Mouse (Mus musculus) heart, adult 2 months (tissue): ENCODE measurements at regions not wholly inside any gene's neighbourhood (a gene's known extent, or its start where the extent isn't known, plus 50 kb on each side); places are given as distances from the start of the nearest gene placed in this dataset.

Experiments used
- DNase-seq, 2 experiments: peaks; one replicate each; pipeline ENCODE4 v3.0.0; 2021
- H3K27ac ChIP-seq: fragments of 200-600 bp; 2 replicates; pipeline ENCODE4 v1.8.1; 2022
- H3K27me3 ChIP-seq: fragments of 200-500 bp; 2 replicates; pipeline ENCODE4 v1.6.1; 2012; ENCODE audit warnings: mild to moderate bottlenecking, low read length, inconsistent platforms, mixed read lengths; ENCODE audit not compliant: control insufficient read depth, insufficient read depth
- H3K36me3 ChIP-seq: fragments of 200-500 bp; 2 replicates; pipeline ENCODE4 v1.6.1; 2012; ENCODE audit warnings: low read length, inconsistent platforms; ENCODE audit not compliant: control insufficient read depth, insufficient read depth
- H3K4me1 ChIP-seq: fragments of 200-500 bp; 2 replicates; pipeline ENCODE4 v1.6.1; 2011; ENCODE audit warnings: low read length; ENCODE audit not compliant: control insufficient read depth, insufficient read depth
- H3K4me3 ChIP-seq: fragments of 200-600 bp; 2 replicates; pipeline ENCODE4 v1.8.1; 2022
- H3K79me2 ChIP-seq: fragments of 200-500 bp; replicated peaks from 2 replicates; pipeline ENCODE4 v1.6.1; 2012; ENCODE audit warnings: mild to moderate bottlenecking, inconsistent platforms, low read length, moderate library complexity, mixed read lengths; ENCODE audit not compliant: control insufficient read depth, insufficient read depth
- H3K9ac ChIP-seq: fragments of 200-500 bp; 2 replicates; pipeline ENCODE4 v1.6.1; 2012; ENCODE audit warnings: low read depth, mild to moderate bottlenecking, control low read depth, inconsistent platforms, low read length, mixed read lengths
- CTCF ChIP-seq: fragments of 200-600 bp; IDR thresholded peaks from 2 replicates; pipeline ENCODE4 v1.8.1; 2022; ENCODE audit warnings: antibody characterized with exemption, mild to moderate bottlenecking, moderate library complexity
- EP300 ChIP-seq: fragments of 200-500 bp; IDR thresholded peaks from 2 replicates; pipeline ENCODE4 v1.6.1; 2011; ENCODE audit warnings: low read depth, low read length, control low read depth; ENCODE audit not compliant: insufficient read depth
- POLR2A ChIP-seq: fragments of 200-500 bp; IDR thresholded peaks from 2 replicates; pipeline ENCODE4 v1.6.1; 2011; ENCODE audit warnings: mild to moderate bottlenecking, low read depth, low read length, control low read depth; ENCODE audit not compliant: insufficient read depth
- WGBS: fragments of 180-500 bp; shearing (Covaris S2); methylation state at CpG from one replicate; pipeline ENCODE4 v1.1.7; 2018; 5-methylcytosine and 5-hydroxymethylcytosine counted together
- intact Hi-C: fragments of 180-260 bp; cut with DNase I; formaldehyde crosslinking; loops from one replicate; pipeline ENCODE4 v1.15.1; 2025

- intact Hi-C loops: no loop called here
- H3K27me3 ChIP-seq: no peaks in the 10 kb centered on the region
- H3K36me3 ChIP-seq: no peaks in the 10 kb centered on the region
- no peak overlapping the region for H3K4me3 ChIP-seq
- DNase-seq: no peak
- no peaks in the 10 kb centered on the region for H3K79me2 ChIP-seq
- no peak overlapping the region for H3K9ac ChIP-seq
- H3K27ac ChIP-seq: no peak overlapping the region
- WGBS: 79% methylated on average over 1 of the region's 1 CpGs
- H3K4me1 ChIP-seq: no peaks in the 10 kb centered on the region
- TF ChIP-seq CTCF: no peak
- TF ChIP-seq POLR2A: no peak
- no peak for TF ChIP-seq EP300
Observed at GRCm38 (mm10) chr1:75901146-75901545, 355.1 kb downstream of the Slc4a3 start.

DNA sequence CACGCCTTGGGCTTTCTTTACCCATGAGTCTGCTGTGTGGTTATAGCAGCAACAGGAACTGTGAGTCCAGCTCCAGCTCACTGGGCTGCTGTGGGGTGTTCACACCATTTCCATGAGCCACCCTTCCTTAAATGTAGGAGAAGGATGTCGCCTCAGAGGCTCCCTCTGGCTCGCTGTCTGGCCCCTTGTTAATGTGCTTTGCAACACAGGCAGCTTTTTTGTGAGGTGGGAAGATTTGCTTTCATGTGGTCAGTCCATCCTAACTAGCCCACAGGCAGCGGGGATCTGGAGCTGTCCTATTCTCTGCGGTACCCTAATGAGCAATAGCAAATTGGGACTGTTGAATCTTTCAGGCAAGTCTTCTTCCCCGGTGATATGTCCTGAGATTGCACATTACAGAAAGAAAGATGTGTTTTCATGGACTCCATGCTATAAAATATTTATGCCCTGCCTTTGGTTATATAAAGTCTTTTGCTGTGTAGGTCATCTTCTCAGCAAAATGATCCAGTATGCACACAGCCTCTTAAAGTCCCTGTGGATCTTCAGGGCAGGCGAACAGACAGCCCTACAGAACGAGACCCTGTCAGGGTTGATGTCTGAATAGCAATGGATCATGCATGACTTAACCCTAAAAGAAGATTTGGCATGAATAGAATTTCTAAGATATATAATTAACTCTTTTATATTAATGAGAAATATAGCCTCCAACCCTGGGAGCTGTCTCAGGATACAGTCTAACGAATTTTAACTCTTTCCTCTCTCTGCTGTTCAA lies 359.8 kb downstream of the Slc4a3 start:
- Histone ChIP-seq H3K4me3 (no peak overlapping the region), H3K9ac (no peak overlapping the region), H3K27ac (no peak overlapping the region), H3K79me2 (no peaks in the 10 kb centered on the region), H3K36me3 (no peaks in the 10 kb centered on the region), H3K27me3 (no peaks in the 10 kb centered on the region), H3K4me1 (no peaks in the 10 kb centered on the region)
- DNase-seq: no peak
- intact Hi-C loops: no loop called here
- WGBS: 77% methylated on average over 9 of the region's 9 CpGs
- TF ChIP-seq CTCF (no peak), POLR2A (no peak), EP300 (no peak)

GRCm38 (mm10) chr1:75915311-75915710 lies 369.2 kb downstream of the Slc4a3 start:
- no peak overlapping the region for H3K9ac ChIP-seq
- no peak overlapping the region for H3K4me3 ChIP-seq
- no peaks in the 10 kb centered on the region for H3K36me3 ChIP-seq
- no peak overlapping the region for H3K27ac ChIP-seq
- 67% methylated on average over 2 of the region's 2 CpGs for WGBS
- H3K27me3 ChIP-seq: 0 out of 2 replicates have a peak, but pooled peaks cover 2% of the 10 kb centered on the region
- no peaks in the 10 kb centered on the region for H3K79me2 ChIP-seq
- no peak for TF ChIP-seq POLR2A
- no peak for TF ChIP-seq CTCF
- no peak for TF ChIP-seq EP300
- intact Hi-C loops: no loop called here
- no peak for DNase-seq
- H3K4me1 ChIP-seq: no peaks in the 10 kb centered on the region

GRCm38 (mm10) chr1:75916181-75916580 lies 370.1 kb downstream of the Slc4a3 start:
- Histone ChIP-seq H3K4me1 (no peaks in the 10 kb centered on the region), H3K27me3 (0 out of 2 replicates have a peak, but pooled peaks cover 2% of the 10 kb centered on the region), H3K27ac (no peak overlapping the region), H3K79me2 (no peaks in the 10 kb centered on the region), H3K4me3 (no peak overlapping the region), H3K36me3 (no peaks in the 10 kb centered on the region), H3K9ac (no peak overlapping the region)
- 36% methylated on average over 2 of the region's 2 CpGs for WGBS
- TF ChIP-seq EP300 (no peak), POLR2A (no peak), CTCF (no peak)
- no peak for DNase-seq
- intact Hi-C loops: no loop called here

DNA sequence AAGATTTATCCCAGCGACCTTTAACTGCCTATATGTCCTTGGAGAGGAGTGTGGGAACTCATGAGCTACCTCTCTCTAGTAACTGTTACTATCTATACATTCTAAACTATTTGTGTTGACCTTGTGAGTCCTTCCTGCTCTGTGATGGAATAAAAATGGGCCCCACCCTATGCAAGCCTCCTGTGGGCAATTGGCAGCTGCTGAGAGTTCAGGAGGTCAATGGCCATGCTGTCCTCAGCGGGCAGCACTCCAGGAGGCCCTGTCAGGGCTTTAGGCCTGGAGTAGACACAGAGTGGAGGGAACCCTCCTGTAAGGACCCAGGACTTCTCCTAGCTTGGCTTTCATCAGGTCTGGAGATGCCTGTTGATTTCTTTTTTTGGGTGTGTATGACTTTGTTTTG lies 373.1 kb downstream of the Slc4a3 start:
- H3K79me2 ChIP-seq: no peaks in the 10 kb centered on the region
- no peaks in the 10 kb centered on the region for H3K4me1 ChIP-seq
- no peak overlapping the region for H3K4me3 ChIP-seq
- H3K27me3 ChIP-seq: 0 out of 2 replicates have a peak, but pooled peaks cover 2% of the 10 kb centered on the region
- no peaks in the 10 kb centered on the region for H3K36me3 ChIP-seq
- WGBS: 51% methylated on average over 2 of the region's 2 CpGs
- no peak overlapping the region for H3K9ac ChIP-seq
- no peak for DNase-seq
- intact Hi-C loops: no loop called here
- H3K27ac ChIP-seq: no peak overlapping the region
- TF ChIP-seq CTCF (no peak), POLR2A (no peak), EP300 (no peak)

GRCm38 (mm10) chr1:75925046-75925445 lies 379.0 kb downstream of the Slc4a3 start:
- no peak for TF ChIP-seq POLR2A
- TF ChIP-seq CTCF: no peak
- no peak for TF ChIP-seq EP300
- H3K4me3 ChIP-seq: no peak overlapping the region
- WGBS: 88% methylated on average over 8 of the region's 8 CpGs
- no peaks in the 10 kb centered on the region for H3K27me3 ChIP-seq
- no peak overlapping the region for H3K27ac ChIP-seq
- no peaks in the 10 kb centered on the region; the same call in 1 of the 2 replicates for H3K4me1 ChIP-seq
- no peak for DNase-seq
- H3K79me2 ChIP-seq: no peaks in the 10 kb centered on the region
- intact Hi-C loops: loop anchor here (2.0 to 10.0 kb wide), 2 partner anchors 1160 to 1592 kb away; no protein-coding TSS in a partner anchor
- H3K9ac ChIP-seq: no peak overlapping the region
- no peaks in the 10 kb centered on the region for H3K36me3 ChIP-seq
